Mouse (Mus musculus) erythroblast, embryonic 14.5 days (primary cell): Measurements from ENCODE around the gene Mfap5.

ENCODE experiments used
- GATA1 ChIP-seq: IDR thresholded peaks from 2 replicates; pipeline ENCODE4 v1.6.1; 2012; ENCODE audit warnings: low read length, inconsistent platforms, mixed read lengths
- TAL1 ChIP-seq: IDR thresholded peaks from 3 replicates; pipeline ENCODE4 v1.6.1; 2012; ENCODE audit warnings: low read length, inconsistent platforms, mixed read lengths

GRCm38 (mm10) chr6:122539564-122539963, 33.9 kb downstream of the Mfap5 start:
- no peak for TF ChIP-seq GATA1
- no peak for TF ChIP-seq TAL1
